Mouse (Mus musculus): Measurements from ENCODE around the gene Prickle4. TPM values are rescaled to one million over a fixed set of nuclear protein-coding genes. Genes with fewer than 3 reads are reported as not detected.

The Prickle4 gene
- polyA plus RNA-seq (2011; ENCODE audit: insufficient read depth, insufficient read length, low read depth, missing spikeins): 2.0 and 2.2 TPM in 2 replicates

DNA sequence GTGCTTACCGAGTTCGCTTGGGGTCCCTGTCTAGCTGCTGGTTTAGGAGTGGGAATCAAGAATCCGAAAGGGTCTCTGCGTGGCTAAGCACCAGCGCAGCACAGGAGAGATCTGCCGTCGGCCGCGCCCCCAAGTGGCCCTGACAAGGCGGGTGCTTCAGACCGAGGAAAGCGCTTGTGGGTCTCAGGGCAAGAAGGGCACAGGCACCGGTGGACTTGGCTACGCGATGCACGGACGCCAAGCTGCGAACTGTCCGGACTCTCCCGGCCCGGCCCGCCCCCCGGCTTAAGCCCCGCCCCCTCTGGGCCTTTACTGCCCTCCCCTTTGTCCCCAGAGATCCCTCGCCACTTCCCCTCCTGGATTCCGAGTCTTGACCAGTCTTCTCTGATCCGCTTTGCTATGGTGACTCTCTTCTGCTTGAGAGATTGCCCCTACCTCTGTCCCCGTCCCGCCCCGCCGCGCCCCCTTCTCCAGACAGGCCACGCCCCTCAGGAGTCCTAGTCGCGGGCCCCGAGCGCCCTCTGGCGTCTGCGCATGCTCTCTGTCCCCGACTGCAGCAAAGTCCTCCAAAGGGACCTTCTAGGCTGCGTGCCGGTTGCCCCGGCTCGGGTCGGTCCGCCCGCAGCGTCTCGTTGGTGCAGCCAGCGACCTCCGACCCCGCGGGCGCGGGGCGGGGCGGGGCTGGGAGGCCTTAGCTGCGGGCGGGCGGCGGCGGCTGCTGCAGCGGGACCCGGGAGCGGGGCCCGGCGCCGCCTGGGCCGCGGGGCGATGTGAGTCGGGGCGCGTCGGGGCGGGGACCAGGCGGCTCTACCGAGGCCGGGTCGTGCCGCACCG is at the start of gene Prickle4:
TSS of gene Prickle4 (minus strand) at position 234 of the 834 bp plus-strand sequence.
- no peak within 1 kb of the TSS for H3K27ac ChIP-seq (ENCODE audit: insufficient read depth, low read length)
- H3K4me3 ChIP-seq (ENCODE audit: low read depth, low read length): peak within 1 kb of the TSS; percentile 66
- no peaks in the 10 kb centered on the region for H3K36me3 ChIP-seq (ENCODE audit: control insufficient read depth, insufficient read depth, low read length, poor library complexity, severe bottlenecking)
- no peak for TF ChIP-seq EP300 (IDR thresholded peaks at IDR 0.05; ENCODE audit: insufficient read depth, low read depth, low read length)
- TF ChIP-seq CTCF (IDR thresholded peaks at IDR 0.05; ENCODE audit: low read depth, low read length): peak; percentile 72
- TF ChIP-seq POLR2A (IDR thresholded peaks at IDR 0.05; ENCODE audit: insufficient read depth, low read length): no peak
- no peaks in the 10 kb centered on the region for H3K9me3 ChIP-seq (replicated peaks; ENCODE audit: control insufficient read depth, insufficient read depth, low read length, poor library complexity, severe bottlenecking)
- H3K27me3 ChIP-seq (ENCODE audit: control insufficient read depth, insufficient read depth, low read length, poor library complexity, severe bottlenecking): no peaks in the 10 kb centered on the region
- H3K4me1 ChIP-seq (ENCODE audit: control insufficient read depth, insufficient read depth, low read length): no peaks in the 10 kb centered on the region
- peak within 1 kb of the TSS; percentile 91 for H3K9ac ChIP-seq (ENCODE audit: low read depth, poor library complexity, severe bottlenecking)

- Histone ChIP-seq H3K9me3 (replicated peaks; ENCODE audit: control insufficient read depth, insufficient read depth, low read length, poor library complexity, severe bottlenecking) (no peaks in the 10 kb centered on the region), H3K4me1 (ENCODE audit: control insufficient read depth, insufficient read depth, low read length) (peaks cover 6% of the 10 kb centered on the region), H3K9ac (ENCODE audit: low read depth, poor library complexity, severe bottlenecking) (no peak overlapping the region), H3K27ac (ENCODE audit: insufficient read depth, low read length) (no peak overlapping the region), H3K27me3 (ENCODE audit: control insufficient read depth, insufficient read depth, low read length, poor library complexity, severe bottlenecking) (no peaks in the 10 kb centered on the region), H3K4me3 (ENCODE audit: low read depth, low read length) (no peak overlapping the region), H3K36me3 (ENCODE audit: control insufficient read depth, insufficient read depth, low read length, poor library complexity, severe bottlenecking) (no peaks in the 10 kb centered on the region)
- TF ChIP-seq EP300 (IDR thresholded peaks at IDR 0.05; ENCODE audit: insufficient read depth, low read depth, low read length): no peak
- TF ChIP-seq POLR2A (IDR thresholded peaks at IDR 0.05; ENCODE audit: insufficient read depth, low read length): no peak
Measured at GRCm38 (mm10) chr17:47744086-47744485, 49.5 kb upstream of the Prickle4 start.

DNA sequence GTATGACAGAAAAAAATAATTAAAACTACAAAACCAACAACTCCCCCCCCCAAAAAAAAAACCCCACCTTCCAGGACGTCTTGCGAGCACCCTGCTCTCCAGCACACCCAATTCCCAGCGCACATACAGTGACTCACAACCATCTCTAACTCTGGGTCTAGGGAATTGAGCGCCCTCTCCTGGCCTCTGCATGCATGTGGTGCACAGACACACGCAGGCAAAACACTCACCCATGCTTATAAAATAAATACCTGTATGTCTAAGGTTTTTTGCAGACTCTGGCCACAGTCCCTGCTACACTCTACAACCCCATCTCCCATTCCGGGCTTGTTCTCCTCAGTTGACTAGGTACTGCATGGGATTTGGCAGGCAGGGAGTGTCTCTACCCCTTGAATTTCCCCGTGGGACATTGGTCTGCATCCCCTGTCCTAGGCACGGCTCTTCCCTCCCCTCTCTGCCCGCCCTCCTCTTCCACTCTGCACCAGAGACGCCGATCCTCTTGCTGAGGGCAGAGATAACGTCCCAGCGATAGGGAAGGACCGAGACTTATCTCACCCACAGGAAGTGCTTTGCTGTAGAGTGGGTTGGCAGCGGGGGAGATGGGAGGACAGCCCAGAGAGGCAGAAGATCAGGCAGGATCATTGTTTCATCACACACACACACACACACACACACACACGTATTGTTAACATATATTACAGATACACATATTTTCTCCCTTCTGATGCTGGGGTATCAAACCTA is 48.6 kb upstream of the Prickle4 start:
- peak; percentile 76 for TF ChIP-seq CTCF (IDR thresholded peaks at IDR 0.05; ENCODE audit: low read depth, low read length)
- TF ChIP-seq EP300 (IDR thresholded peaks at IDR 0.05; ENCODE audit: insufficient read depth, low read depth, low read length): no peak
- no peak for TF ChIP-seq POLR2A (IDR thresholded peaks at IDR 0.05; ENCODE audit: insufficient read depth, low read length)

GRCm38 (mm10) chr17:47740186-47740585 is 45.6 kb upstream of the Prickle4 start:
- TF ChIP-seq EP300 (IDR thresholded peaks at IDR 0.05; ENCODE audit: insufficient read depth, low read depth, low read length) (no peak), POLR2A (IDR thresholded peaks at IDR 0.05; ENCODE audit: insufficient read depth, low read length) (no peak), CTCF (IDR thresholded peaks at IDR 0.05; ENCODE audit: low read depth, low read length) (peak; percentile 12)
- peaks cover 7% of the 10 kb centered on the region for H3K4me1 ChIP-seq (ENCODE audit: control insufficient read depth, insufficient read depth, low read length)
- H3K27me3 ChIP-seq (ENCODE audit: control insufficient read depth, insufficient read depth, low read length, poor library complexity, severe bottlenecking): no peaks in the 10 kb centered on the region
- H3K36me3 ChIP-seq (ENCODE audit: control insufficient read depth, insufficient read depth, low read length, poor library complexity, severe bottlenecking): no peaks in the 10 kb centered on the region
- H3K9me3 ChIP-seq (replicated peaks; ENCODE audit: control insufficient read depth, insufficient read depth, low read length, poor library complexity, severe bottlenecking): no peaks in the 10 kb centered on the region
- H3K27ac ChIP-seq (ENCODE audit: insufficient read depth, low read length): peak overlapping the region; percentile 84; the same call in 1 of the 2 replicates
- H3K4me3 ChIP-seq (ENCODE audit: low read depth, low read length): no peak overlapping the region
- H3K9ac ChIP-seq (ENCODE audit: low read depth, poor library complexity, severe bottlenecking): no peak overlapping the region

More for the DNA sequence above, 48.6 kb upstream of the Prickle4 start:
- H3K4me1 ChIP-seq (ENCODE audit: control insufficient read depth, insufficient read depth, low read length): peaks cover 6% of the 10 kb centered on the region
- no peaks in the 10 kb centered on the region for H3K27me3 ChIP-seq (ENCODE audit: control insufficient read depth, insufficient read depth, low read length, poor library complexity, severe bottlenecking)
- H3K9me3 ChIP-seq (replicated peaks; ENCODE audit: control insufficient read depth, insufficient read depth, low read length, poor library complexity, severe bottlenecking): no peaks in the 10 kb centered on the region
- H3K27ac ChIP-seq (ENCODE audit: insufficient read depth, low read length): no peak overlapping the region
- H3K4me3 ChIP-seq (ENCODE audit: low read depth, low read length): no peak overlapping the region
- H3K36me3 ChIP-seq (ENCODE audit: control insufficient read depth, insufficient read depth, low read length, poor library complexity, severe bottlenecking): no peaks in the 10 kb centered on the region
- no peak overlapping the region for H3K9ac ChIP-seq (ENCODE audit: low read depth, poor library complexity, severe bottlenecking)

DNA sequence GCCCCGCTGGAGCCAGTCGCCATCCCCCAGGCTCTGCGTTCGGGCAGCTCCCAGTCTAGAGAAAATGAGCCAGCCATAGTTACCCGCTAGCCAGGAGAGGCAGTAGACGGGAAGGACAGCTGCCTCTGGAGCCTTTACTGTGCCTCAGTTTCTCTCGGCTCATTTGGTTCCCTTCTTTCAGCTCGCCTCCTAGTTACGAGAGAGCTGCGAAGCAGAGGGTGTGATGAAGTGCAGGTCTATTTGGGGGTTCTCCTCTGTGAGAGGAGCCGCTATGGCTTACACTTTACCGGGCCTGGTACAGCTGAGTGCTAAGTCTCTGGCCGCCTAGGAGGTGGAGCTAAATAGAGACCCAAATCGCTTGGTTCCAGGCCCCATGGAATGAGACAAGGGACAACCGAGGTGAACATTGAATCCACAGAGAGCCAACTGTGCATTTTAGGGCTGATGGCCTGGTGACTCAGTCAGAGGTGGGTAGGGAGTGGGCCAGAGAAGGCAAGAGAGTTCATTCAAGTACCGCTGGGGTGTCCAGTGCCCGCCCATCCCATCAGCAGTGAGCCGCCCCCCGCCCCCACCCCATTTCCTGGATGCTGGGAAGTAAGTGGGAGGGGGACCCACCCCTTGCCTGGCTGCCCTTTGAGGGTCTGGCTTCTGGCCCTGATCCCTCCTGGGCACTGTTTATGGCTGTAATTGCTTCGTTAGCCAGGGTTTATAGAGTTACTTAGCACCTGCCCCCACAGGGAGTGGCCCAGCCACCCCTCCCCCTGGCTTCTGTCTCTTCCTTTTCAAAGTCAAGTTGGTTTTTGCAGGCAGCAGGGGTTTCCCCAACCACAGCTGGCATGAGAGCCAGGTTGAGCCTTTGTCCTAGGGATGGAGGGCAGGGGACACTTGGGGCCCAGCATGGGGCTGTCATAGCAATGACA is 44.6 kb upstream of the Prickle4 start:
- H3K4me3 ChIP-seq (ENCODE audit: low read depth, low read length): peak overlapping the region; percentile 74
- no peaks in the 10 kb centered on the region for H3K27me3 ChIP-seq (ENCODE audit: control insufficient read depth, insufficient read depth, low read length, poor library complexity, severe bottlenecking)
- H3K27ac ChIP-seq (ENCODE audit: insufficient read depth, low read length): peak overlapping the region; percentile 84
- H3K9ac ChIP-seq (ENCODE audit: low read depth, poor library complexity, severe bottlenecking): peak overlapping the region; percentile 81
- TF ChIP-seq EP300 (IDR thresholded peaks at IDR 0.05; ENCODE audit: insufficient read depth, low read depth, low read length) (peak; percentile 78), CTCF (IDR thresholded peaks at IDR 0.05; ENCODE audit: low read depth, low read length) (no peak), POLR2A (IDR thresholded peaks at IDR 0.05; ENCODE audit: insufficient read depth, low read length) (peak; percentile 43)
- H3K4me1 ChIP-seq (ENCODE audit: control insufficient read depth, insufficient read depth, low read length): peaks cover 7% of the 10 kb centered on the region
- H3K36me3 ChIP-seq (ENCODE audit: control insufficient read depth, insufficient read depth, low read length, poor library complexity, severe bottlenecking): no peaks in the 10 kb centered on the region
- no peaks in the 10 kb centered on the region for H3K9me3 ChIP-seq (replicated peaks; ENCODE audit: control insufficient read depth, insufficient read depth, low read length, poor library complexity, severe bottlenecking)

Measured in ES-Bruce4 (cell line).